Mouse (Mus musculus) T-helper 17 cell (primary cell): ENCODE results near the gene Agfg2.

ENCODE experiments used
- in situ Hi-C, 2 experiments: fragments of 300-600 bp; cut with MboI, MseI; formaldehyde crosslinking; loops; 1 replicate in 1 of 2; 2 replicates in 1 of 2; pipeline ENCODE4 v1.15.1; 2025; ENCODE audit warnings: high pct_unique_total_duplicates in 2 of 2

Agfg2 gene

GRCm38 (mm10) chr5:137610056-137610455, 74.5 kb downstream of the Agfg2 start:
- in situ Hi-C loops = no loop called here

GRCm38 (mm10) chr5:137609292-137609691, 75.2 kb downstream of the Agfg2 start:
- in situ Hi-C loops = loop anchor here in 1 of 2 experiments (10.0 kb wide), 1 partner anchor 556 kb away; the partner anchor contains the start of gene Cops6

DNA sequence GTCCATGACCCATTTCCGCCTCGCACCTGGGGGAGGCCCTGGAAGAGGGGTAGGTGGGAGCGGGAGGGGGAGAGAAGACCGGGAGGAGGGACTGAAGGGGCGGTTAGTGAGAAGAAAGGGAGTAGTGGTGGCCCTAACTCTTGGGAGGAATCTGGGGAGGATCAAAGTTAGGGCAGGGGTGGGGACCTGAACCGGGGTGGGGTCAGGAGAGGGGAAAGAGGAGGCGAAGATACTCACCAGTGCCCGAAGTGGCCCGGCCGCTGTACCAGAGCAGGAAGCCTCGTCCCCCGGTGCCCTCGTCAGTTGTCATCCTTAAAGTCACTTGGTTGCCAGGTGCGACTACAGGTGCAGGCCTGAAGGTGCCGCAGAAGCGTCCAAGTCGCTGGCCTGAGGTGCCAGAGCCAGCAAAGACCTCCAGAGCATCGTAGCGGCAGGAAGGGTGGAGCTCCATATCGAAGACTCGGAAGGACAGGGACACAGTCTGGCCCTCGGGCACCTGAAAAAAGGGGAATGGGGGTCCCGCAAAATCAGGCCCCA, 75.8 kb downstream of the Agfg2 start:
- in situ Hi-C loops = loop anchor here in 1 of 2 experiments (10.0 kb wide), 1 partner anchor 556 kb away; the partner anchor contains the start of gene Cops6

GRCm38 (mm10) chr5:137607860-137608653, 76.5 kb downstream of the Agfg2 start:
- in situ Hi-C loops = loop anchor here in 1 of 2 experiments (10.0 kb wide), 1 partner anchor 557 kb away; the partner anchor contains the start of gene Cops6

- in situ Hi-C loops = loop anchor here in 1 of 2 experiments (10.0 kb wide), 1 partner anchor 563 kb away; the partner anchor contains the start of gene Cops6
Observed at GRCm38 (mm10) chr5:137601365-137601729, 83.2 kb downstream of the Agfg2 start.

- in situ Hi-C loops = loop anchor here in 1 of 2 experiments (10.0 kb wide), 1 partner anchor 564 kb away; the partner anchor contains the start of gene Cops6
Observed at GRCm38 (mm10) chr5:137600619-137601364, 83.7 kb downstream of the Agfg2 start, which contains the start of gene Mospd3. TSS of gene Mospd3 (minus strand) at chr5:137601058.
